Mouse (Mus musculus): Measurements from ENCODE around the gene T. TPM values are rescaled to one million over a fixed set of nuclear protein-coding genes. Genes with fewer than 3 reads are reported as not detected.

The T gene
- total and polyA plus RNA-seq, 3 experiments: 0.05 TPM; not detected in 2

GRCm38 (mm10) chr17:8484246-8484645, 50.0 kb downstream of the T start:
- ATAC-seq (ENCODE audit: extremely low read depth, insufficient number of reproducible peaks, low FRiP score, poor library complexity, severe bottlenecking) (no peak), DNase-seq (ENCODE audit: low spot score) (no peak)
- no peak overlapping the region for H3K4me3 ChIP-seq (ENCODE audit: low read depth, low read length)
- no peaks in the 10 kb centered on the region for H3K27me3 ChIP-seq (ENCODE audit: insufficient read depth, low read length)
- no peaks in the 10 kb centered on the region for H3K9me3 ChIP-seq (replicated peaks)
- no peak for TF ChIP-seq GATA2 (IDR thresholded peaks at IDR 0.05; ENCODE audit: borderline replicate concordance, low read depth, low read length)
- TF ChIP-seq TAL1 (conservative IDR thresholded peaks at IDR 0.05; ENCODE audit: low read depth, low read length): no peak
- no peak for TF ChIP-seq CTCF (IDR thresholded peaks at IDR 0.05; ENCODE audit: low read depth, low read length)
- TF ChIP-seq POLR2AphosphoS5 (IDR thresholded peaks at IDR 0.05; ENCODE audit: insufficient replicate concordance, low read depth, low read length): no peak
- TF ChIP-seq GATA1 (IDR thresholded peaks at IDR 0.05; ENCODE audit: borderline replicate concordance, low read length): no peak
- no peaks in the 10 kb centered on the region for H3K36me3 ChIP-seq (replicated peaks)
- H3K4me1 ChIP-seq (ENCODE audit: insufficient read depth, low read depth, low read length): no peaks in the 10 kb centered on the region

GRCm38 (mm10) chr17:8485146-8485545, 50.9 kb downstream of the T start:
- Histone ChIP-seq H3K36me3 (replicated peaks) (no peaks in the 10 kb centered on the region), H3K4me3 (ENCODE audit: low read depth, low read length) (no peak overlapping the region), H3K27me3 (ENCODE audit: insufficient read depth, low read length) (no peaks in the 10 kb centered on the region), H3K4me1 (ENCODE audit: insufficient read depth, low read depth, low read length) (no peaks in the 10 kb centered on the region), H3K9me3 (replicated peaks) (no peaks in the 10 kb centered on the region)
- no peak for TF ChIP-seq POLR2AphosphoS5 (IDR thresholded peaks at IDR 0.05; ENCODE audit: insufficient replicate concordance, low read depth, low read length)
- TF ChIP-seq GATA2 (IDR thresholded peaks at IDR 0.05; ENCODE audit: borderline replicate concordance, low read depth, low read length): no peak
- TF ChIP-seq GATA1 (IDR thresholded peaks at IDR 0.05; ENCODE audit: borderline replicate concordance, low read length): no peak
- no peak for TF ChIP-seq CTCF (IDR thresholded peaks at IDR 0.05; ENCODE audit: low read depth, low read length)
- TF ChIP-seq TAL1 (conservative IDR thresholded peaks at IDR 0.05; ENCODE audit: low read depth, low read length): no peak
- no peak for ATAC-seq (ENCODE audit: extremely low read depth, insufficient number of reproducible peaks, low FRiP score, poor library complexity, severe bottlenecking)
- DNase-seq (ENCODE audit: low spot score): no peak

DNA sequence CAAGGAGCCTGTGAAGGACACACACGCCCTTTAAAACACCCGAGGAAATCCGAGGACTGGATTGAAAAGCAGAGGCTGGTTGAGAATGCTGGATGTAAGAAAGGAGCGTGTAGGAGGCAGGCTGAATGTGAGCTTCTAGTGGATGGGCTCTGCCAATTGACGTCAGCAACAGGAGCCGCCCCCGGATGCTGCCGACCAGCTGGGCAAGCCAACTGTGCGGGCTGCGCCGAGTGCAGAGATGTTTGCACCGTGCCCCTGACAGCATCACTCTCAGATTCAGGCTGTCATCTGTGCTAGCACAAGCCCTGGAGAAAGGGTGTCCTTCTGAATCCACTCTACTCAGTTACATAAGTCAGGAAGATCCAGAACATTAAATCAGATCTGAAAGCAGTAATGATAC, 53.6 kb downstream of the T start:
- TF ChIP-seq POLR2AphosphoS5 (IDR thresholded peaks at IDR 0.05; ENCODE audit: insufficient replicate concordance, low read depth, low read length) (no peak), GATA2 (IDR thresholded peaks at IDR 0.05; ENCODE audit: borderline replicate concordance, low read depth, low read length) (no peak), CTCF (IDR thresholded peaks at IDR 0.05; ENCODE audit: low read depth, low read length) (no peak), TAL1 (conservative IDR thresholded peaks at IDR 0.05; ENCODE audit: low read depth, low read length) (no peak), GATA1 (IDR thresholded peaks at IDR 0.05; ENCODE audit: borderline replicate concordance, low read length) (no peak)
- H3K36me3 ChIP-seq (replicated peaks): no peaks in the 10 kb centered on the region
- H3K4me3 ChIP-seq (ENCODE audit: low read depth, low read length): no peak overlapping the region
- no peaks in the 10 kb centered on the region for H3K9me3 ChIP-seq (replicated peaks)
- H3K4me1 ChIP-seq (ENCODE audit: insufficient read depth, low read depth, low read length): no peaks in the 10 kb centered on the region
- no peak for DNase-seq (ENCODE audit: low spot score)
- no peak for ATAC-seq (ENCODE audit: extremely low read depth, insufficient number of reproducible peaks, low FRiP score, poor library complexity, severe bottlenecking)
- no peaks in the 10 kb centered on the region for H3K27me3 ChIP-seq (ENCODE audit: insufficient read depth, low read length)

DNA sequence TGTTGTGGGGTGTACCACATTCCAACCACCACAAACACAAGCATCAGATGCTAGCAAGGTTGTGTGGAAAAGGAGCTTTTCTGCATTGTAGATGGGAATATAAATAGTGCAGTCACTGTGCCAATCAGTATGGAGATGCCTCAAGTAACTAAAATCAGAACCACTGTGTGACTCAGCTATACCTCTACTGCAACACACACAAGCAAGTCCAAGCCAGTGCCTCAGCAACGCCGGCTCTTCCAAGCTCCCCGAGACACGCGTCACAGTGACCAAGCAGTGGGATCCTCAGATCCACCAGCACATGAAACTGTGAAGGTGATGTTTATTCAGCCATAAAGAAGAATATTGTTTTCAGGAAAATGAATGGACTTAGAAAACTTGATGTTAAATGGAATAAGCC, 56.7 kb downstream of the T start:
- TF ChIP-seq GATA2 (IDR thresholded peaks at IDR 0.05; ENCODE audit: borderline replicate concordance, low read depth, low read length) (no peak), CTCF (IDR thresholded peaks at IDR 0.05; ENCODE audit: low read depth, low read length) (no peak), GATA1 (IDR thresholded peaks at IDR 0.05; ENCODE audit: borderline replicate concordance, low read length) (no peak), POLR2AphosphoS5 (IDR thresholded peaks at IDR 0.05; ENCODE audit: insufficient replicate concordance, low read depth, low read length) (no peak), TAL1 (conservative IDR thresholded peaks at IDR 0.05; ENCODE audit: low read depth, low read length) (no peak)
- H3K36me3 ChIP-seq (replicated peaks): no peaks in the 10 kb centered on the region
- no peaks in the 10 kb centered on the region for H3K27me3 ChIP-seq (ENCODE audit: insufficient read depth, low read length)
- H3K4me1 ChIP-seq (ENCODE audit: insufficient read depth, low read depth, low read length): no peaks in the 10 kb centered on the region
- no peak for ATAC-seq (ENCODE audit: extremely low read depth, insufficient number of reproducible peaks, low FRiP score, poor library complexity, severe bottlenecking)
- no peak for DNase-seq (ENCODE audit: low spot score)
- H3K9me3 ChIP-seq (replicated peaks): no peaks in the 10 kb centered on the region
- no peak overlapping the region for H3K4me3 ChIP-seq (ENCODE audit: low read depth, low read length)

Other genes with a start within 250 kb of the T start
- not detected in 2 replicates for gene Ccr6, start 198.4 kb upstream of the T start, total RNA-seq (2014; fragmentation: Nextera tagmentation)
- not detected in 2 replicates for gene Ccr6, start 198.4 kb upstream of the T start, total RNA-seq (2017)
- gene Ccr6, start 198.4 kb upstream of the T start, polyA plus RNA-seq (2012): not detected in 2 replicates
- 48.2 and 59.4 TPM in 2 replicates for gene Mpc1, start 151.5 kb upstream of the T start, total RNA-seq (2014; fragmentation: Nextera tagmentation)
- gene Mpc1, start 151.5 kb upstream of the T start, total RNA-seq (2017): 89.6 and 109 TPM in 2 replicates
- 14.7 and 17.5 TPM in 2 replicates for gene Mpc1, start 151.5 kb upstream of the T start, polyA plus RNA-seq (2012)
- gene Sft2d1, start 123.3 kb upstream of the T start, total RNA-seq (2014; fragmentation: Nextera tagmentation): 23.0 and 23.7 TPM in 2 replicates
- 29.1 and 33.8 TPM in 2 replicates for gene Sft2d1, start 123.3 kb upstream of the T start, total RNA-seq (2017)
- 62.6 and 64.1 TPM in 2 replicates for gene Sft2d1, start 123.3 kb upstream of the T start, polyA plus RNA-seq (2012)
- gene Prr18, start 97.0 kb upstream of the T start, total RNA-seq (2014; fragmentation: Nextera tagmentation): 0.68 TPM in 1 of 2 replicates, not detected in the other
- gene Prr18, start 97.0 kb upstream of the T start, total RNA-seq (2017): 0.06 and 0.27 TPM in 2 replicates
- gene Prr18, start 97.0 kb upstream of the T start, polyA plus RNA-seq (2012): 0.27 and 0.29 TPM in 2 replicates
- not detected in 2 replicates for gene T2, start 78.4 kb upstream of the T start, total RNA-seq (2014; fragmentation: Nextera tagmentation)
- not detected in 2 replicates for gene T2, start 78.4 kb upstream of the T start, total RNA-seq (2017)
- gene T2, start 78.4 kb upstream of the T start, polyA plus RNA-seq (2012): not detected in 2 replicates
- 0.44 and 0.83 TPM in 2 replicates for gene Pde10a, start 90.9 kb downstream of the T start, total RNA-seq (2014; fragmentation: Nextera tagmentation)
- 0.17 and 0.27 TPM in 2 replicates for gene Pde10a, start 90.9 kb downstream of the T start, total RNA-seq (2017)
- gene Pde10a, start 90.9 kb downstream of the T start, polyA plus RNA-seq (2012): not detected in 2 replicates
- not detected in 2 replicates for gene Gm17087, start 132.5 kb downstream of the T start, total RNA-seq (2014; fragmentation: Nextera tagmentation)
- not detected in 2 replicates for gene Gm17087, start 132.5 kb downstream of the T start, total RNA-seq (2017)
- gene Gm17087, start 132.5 kb downstream of the T start, polyA plus RNA-seq (2012): not detected in 2 replicates